Mouse (Mus musculus) heart, postnatal 0 days (tissue): ENCODE measurements around the gene Slc25a31. TPM values are rescaled to one million over a fixed set of nuclear protein-coding genes. Genes with fewer than 3 reads are reported as not detected.

Experiments used
- ATAC-seq: fragments of 200-750 bp; cut with Nextera tagmentation; 2 replicates; pipeline ENCODE4 v1.8.0; 2017; ENCODE audit warnings: low read depth, moderate number of reproducible peaks, moderate library complexity; ENCODE audit not compliant: insufficient read depth
- DNase-seq: peaks from one replicate; pipeline ENCODE4 v3.0.0-alpha.2; 2016; ENCODE audit warnings: low spot score
- H3K27ac ChIP-seq: fragments of 300-500 bp; sonication (generic); 2 replicates; pipeline ENCODE4 v1.5.1; 2014; ENCODE audit warnings: low read depth, mild to moderate bottlenecking
- H3K27me3 ChIP-seq: fragments of 300-500 bp; sonication (generic); 2 replicates; pipeline ENCODE4 v1.6.1; 2014; ENCODE audit warnings: low read length, mixed read lengths; ENCODE audit not compliant: control insufficient read depth, insufficient read depth
- H3K36me3 ChIP-seq: fragments of 300-500 bp; sonication (generic); replicated peaks from 2 replicates; pipeline ENCODE4 v1.6.1; 2014; ENCODE audit warnings: low read length, mixed read lengths; ENCODE audit not compliant: control insufficient read depth, insufficient read depth
- H3K4me1 ChIP-seq: fragments of 300-500 bp; sonication (generic); 2 replicates; pipeline ENCODE4 v1.6.1; 2014; ENCODE audit warnings: antibody characterized with exemption; ENCODE audit not compliant: control insufficient read depth, insufficient read depth
- H3K4me2 ChIP-seq: fragments of 300-500 bp; sonication (generic); 2 replicates; pipeline ENCODE4 v1.6.1; 2014; ENCODE audit warnings: low read depth, mild to moderate bottlenecking, low read length, moderate library complexity
- H3K4me3 ChIP-seq: fragments of 300-500 bp; sonication (generic); 2 replicates; pipeline ENCODE4 v1.5.1; 2014; ENCODE audit warnings: low read depth, low read length
- H3K9ac ChIP-seq: fragments of 300-500 bp; sonication (generic); replicated peaks from 2 replicates; pipeline ENCODE4 v1.6.1; 2014; ENCODE audit warnings: low read depth, low read length, mixed read lengths
- H3K9me3 ChIP-seq: fragments of 300-500 bp; sonication (generic); replicated peaks from 2 replicates; pipeline ENCODE4 v1.6.1; 2016; ENCODE audit warnings: low read length; ENCODE audit not compliant: control insufficient read depth
- CTCF ChIP-seq: IDR thresholded peaks from 2 replicates; pipeline ENCODE4 v1.5.1; 2016; ENCODE audit warnings: antibody characterized with exemption, control low read depth, low read depth
- EP300 ChIP-seq: IDR thresholded peaks from 2 replicates; pipeline ENCODE4 v1.6.1; 2016; ENCODE audit warnings: antibody characterized with exemption, low read depth
- WGBS: fragments of 180-500 bp; shearing (Covaris S2); extraction: QIAGEN DNeasy Blood & Tissue Kit; methylation state at CpG from one replicate; pipeline ENCODE4 v1.1.7; 2014; 5-methylcytosine and 5-hydroxymethylcytosine counted together
- polyA plus RNA-seq: library from polyadenylated mRNA; unstranded; fragments of >200 nt; fragmentation: Nextera tagmentation; extraction: Ambion mirVana; gene quantifications from 2 replicates; pipeline ENCODE4 v1.2.1, GENCODE M21; 2015
- total RNA-seq: library from RNA; depleted of rRNA; stranded (reverse); fragments of >200 nt; gene quantifications from 2 replicates; pipeline ENCODE4 v1.2.3, GENCODE M21; 2014; ENCODE audit warnings: low replicate concordance; rRNA removed

The Slc25a31 gene
- total and polyA plus RNA-seq, 2 experiments from 2014 or later, result 0.86 TPM; not detected in 1

DNA sequence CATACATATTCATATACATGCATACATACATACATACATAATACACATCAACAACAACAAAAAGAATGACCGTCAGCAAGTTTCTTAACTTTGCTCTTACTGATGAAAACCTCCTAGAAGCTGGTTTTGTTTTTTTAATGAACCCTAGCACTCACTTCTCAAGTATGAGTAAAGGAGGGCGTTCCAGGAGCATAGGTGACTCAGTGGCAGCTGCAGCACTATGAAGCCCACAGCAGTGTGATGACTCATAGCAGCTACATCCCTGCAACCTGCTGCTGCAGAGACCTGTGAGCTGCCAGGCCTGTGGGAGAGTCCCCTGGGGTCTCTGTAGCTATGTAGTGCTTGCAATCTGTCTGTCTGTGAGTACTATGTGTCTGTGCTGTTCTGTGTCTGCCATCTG, 52.7 kb downstream of the Slc25a31 start:
- Histone ChIP-seq H3K9me3 (no peaks in the 10 kb centered on the region), H3K36me3 (peaks cover 45% of the 10 kb centered on the region), H3K4me1 (no peaks in the 10 kb centered on the region), H3K4me3 (no peak overlapping the region), H3K4me2 (no peak overlapping the region), H3K9ac (no peak overlapping the region), H3K27me3 (no peaks in the 10 kb centered on the region), H3K27ac (no peak overlapping the region)
- TF ChIP-seq CTCF (no peak), EP300 (no peak)
- ATAC-seq (no peak), DNase-seq (no peak)
- 93% methylated on average over 2 of the region's 2 CpGs for WGBS

Other genes with a start within 250 kb of the Slc25a31 start
- gene Intu, start 177.6 kb upstream of the Slc25a31 start, total RNA-seq, result 5.8 and 11.4 TPM in 2 replicates
- 2.7 TPM in 2 replicates for gene Intu, start 177.6 kb upstream of the Slc25a31 start, polyA plus RNA-seq
- gene Hspa4l, start 35.6 kb downstream of the Slc25a31 start, total RNA-seq, result 42.1 and 46.8 TPM in 2 replicates
- 27.0 and 27.8 TPM in 2 replicates for gene Hspa4l, start 35.6 kb downstream of the Slc25a31 start, polyA plus RNA-seq
- gene Plk4, start 91.2 kb downstream of the Slc25a31 start, total RNA-seq, result 7.1 and 14.5 TPM in 2 replicates
- 10.2 and 11.6 TPM in 2 replicates for gene Plk4, start 91.2 kb downstream of the Slc25a31 start, polyA plus RNA-seq
- gene Mfsd8, start 138.0 kb downstream of the Slc25a31 start, total RNA-seq, result 18.6 and 21.1 TPM in 2 replicates
- gene Mfsd8, start 138.0 kb downstream of the Slc25a31 start, polyA plus RNA-seq, result 7.1 and 7.7 TPM in 2 replicates
- gene Abhd18, start 138.1 kb downstream of the Slc25a31 start, total RNA-seq, result 22.9 and 31.2 TPM in 2 replicates
- gene Abhd18, start 138.1 kb downstream of the Slc25a31 start, polyA plus RNA-seq, result 24.5 and 33.6 TPM in 2 replicates
- not detected in 2 replicates for gene 1700034I23Rik, start 193.7 kb downstream of the Slc25a31 start, total RNA-seq
- 0.11 TPM in 2 replicates for gene 1700034I23Rik, start 193.7 kb downstream of the Slc25a31 start, polyA plus RNA-seq
- gene Larp1b, start 241.0 kb downstream of the Slc25a31 start, total RNA-seq, result 20.7 and 37.9 TPM in 2 replicates
- gene Larp1b, start 241.0 kb downstream of the Slc25a31 start, polyA plus RNA-seq, result 33.2 and 35.4 TPM in 2 replicates